Mouse (Mus musculus) neural tube, embryonic 14.5 days (tissue): ENCODE measurements around the gene Uqcc3. TPM values are rescaled to one million over a fixed set of nuclear protein-coding genes. Genes with fewer than 3 reads are reported as not detected.

ENCODE experiments used
- ATAC-seq: fragments of 200-750 bp; cut with Nextera tagmentation; 2 replicates; pipeline ENCODE4 v1.8.0; 2017; ENCODE audit warnings: low read depth, mild to moderate bottlenecking, moderate TSS enrichment, moderate library complexity
- H3K27ac ChIP-seq: fragments of 300-500 bp; sonication (generic); 2 replicates; pipeline ENCODE4 v1.5.1; 2014; ENCODE audit warnings: low read depth, mild to moderate bottlenecking, control low read depth, low read length, moderate library complexity, mixed read lengths
- H3K27me3 ChIP-seq: fragments of 300-500 bp; sonication (generic); 2 replicates; pipeline ENCODE4 v1.6.1; 2014; ENCODE audit warnings: low read length; ENCODE audit not compliant: control insufficient read depth, insufficient read depth
- H3K36me3 ChIP-seq: fragments of 300-500 bp; sonication (generic); 2 replicates; pipeline ENCODE4 v1.6.1; 2014; ENCODE audit warnings: low read length, mixed read lengths; ENCODE audit not compliant: control insufficient read depth, insufficient read depth
- H3K4me1 ChIP-seq: fragments of 300-500 bp; sonication (generic); 2 replicates; pipeline ENCODE4 v1.6.1; 2014; ENCODE audit warnings: low read length; ENCODE audit not compliant: control insufficient read depth, insufficient read depth
- H3K4me2 ChIP-seq: fragments of 300-500 bp; sonication (generic); 2 replicates; pipeline ENCODE4 v1.6.1; 2014; ENCODE audit warnings: mild to moderate bottlenecking, low read depth, low read length, control low read depth
- H3K4me3 ChIP-seq: fragments of 300-500 bp; sonication (generic); 2 replicates; pipeline ENCODE4 v1.5.1; 2014; ENCODE audit warnings: low read depth, low read length, control low read depth, mixed read lengths
- H3K9ac ChIP-seq: fragments of 300-500 bp; sonication (generic); replicated peaks from 2 replicates; pipeline ENCODE4 v1.6.1; 2014; ENCODE audit warnings: low read depth, mild to moderate bottlenecking, control low read depth, low read length, mixed read lengths
- H3K9me3 ChIP-seq: fragments of 300-500 bp; sonication (generic); 2 replicates; pipeline ENCODE4 v1.6.1; 2016; ENCODE audit warnings: low read length; ENCODE audit not compliant: control insufficient read depth
- WGBS: fragments of 180-500 bp; shearing (Covaris S2); extraction: QIAGEN DNeasy Blood & Tissue Kit; methylation state at CpG from one replicate; pipeline ENCODE4 v1.1.7; 2014; 5-methylcytosine and 5-hydroxymethylcytosine counted together
- polyA plus RNA-seq: library from polyadenylated mRNA; unstranded; fragments of >200 nt; fragmentation: Nextera tagmentation; extraction: Ambion mirVana; gene quantifications from 2 replicates; pipeline ENCODE4 v1.2.1, GENCODE M21; 2014

Gene Uqcc3
- polyA plus RNA-seq, 1 experiment from 2014 or later, result 64.1 TPM

GRCm38 (mm10) chr19:8920073-8920736 lies 39.5 kb upstream of the Uqcc3 start, which contains the start of gene B3gat3:
TSS of gene B3gat3 (plus strand) at chr19:8920374.
- H3K4me2 ChIP-seq, result peak within 1 kb of the TSS; percentile 84
- H3K27me3 ChIP-seq, result no peaks in the 10 kb centered on the region
- H3K9me3 ChIP-seq, result no peaks in the 10 kb centered on the region
- peak within 1 kb of the TSS; percentile 82 for H3K27ac ChIP-seq
- peak within 1 kb of the TSS; percentile 66 for H3K9ac ChIP-seq
- ATAC-seq, result peak; percentile 98
- WGBS, result 3% methylated on average over 44 of the region's 50 CpGs
- peak within 1 kb of the TSS; percentile 88 for H3K4me3 ChIP-seq
- peaks cover 12% of the 10 kb centered on the region for H3K36me3 ChIP-seq
- H3K4me1 ChIP-seq, result peaks cover 15% of the 10 kb centered on the region; the same call in 1 of the 2 replicates

GRCm38 (mm10) chr19:8919684-8920072 lies 39.0 kb upstream of the Uqcc3 start:
- Histone ChIP-seq H3K9me3 (no peaks in the 10 kb centered on the region), H3K4me1 (peaks cover 15% of the 10 kb centered on the region; the same call in 1 of the 2 replicates), H3K4me3 (peak overlapping the region; percentile 88), H3K4me2 (peak overlapping the region; percentile 84), H3K27me3 (no peaks in the 10 kb centered on the region), H3K9ac (peak overlapping the region; percentile 66; the same call in 1 of the 2 replicates), H3K36me3 (peaks cover 18% of the 10 kb centered on the region), H3K27ac (peak overlapping the region; percentile 82)
- 57% methylated on average over 6 of the region's 6 CpGs for WGBS
- ATAC-seq, result peak; percentile 16

GRCm38 (mm10) chr19:8919000-8919399 lies 38.3 kb upstream of the Uqcc3 start:
- no peaks in the 10 kb centered on the region for H3K27me3 ChIP-seq
- H3K27ac ChIP-seq, result no peak overlapping the region
- 95% methylated on average over 3 of the region's 3 CpGs for WGBS

GRCm38 (mm10) chr19:8914212-8914611 lies 33.5 kb upstream of the Uqcc3 start:
- no peak for ATAC-seq
- WGBS, result 94% methylated on average over 3 of the region's 3 CpGs
- no peaks in the 10 kb centered on the region for H3K27me3 ChIP-seq
- no peaks in the 10 kb centered on the region for H3K4me1 ChIP-seq
- no peaks in the 10 kb centered on the region for H3K9me3 ChIP-seq
- H3K27ac ChIP-seq, result no peak overlapping the region
- no peak overlapping the region for H3K4me2 ChIP-seq
- no peak overlapping the region for H3K9ac ChIP-seq
- peaks cover 60% of the 10 kb centered on the region for H3K36me3 ChIP-seq
- no peak overlapping the region for H3K4me3 ChIP-seq

More at GRCm38 (mm10) chr19:8919000-8919399, 38.3 kb upstream of the Uqcc3 start:
- peaks cover 22% of the 10 kb centered on the region for H3K36me3 ChIP-seq
- H3K9me3 ChIP-seq, result no peaks in the 10 kb centered on the region
- ATAC-seq, result no peak
- H3K4me3 ChIP-seq, result no peak overlapping the region
- no peak overlapping the region for H3K4me2 ChIP-seq
- peaks cover 15% of the 10 kb centered on the region; the same call in 1 of the 2 replicates for H3K4me1 ChIP-seq
- no peak overlapping the region for H3K9ac ChIP-seq

- Histone ChIP-seq H3K27ac (no peak overlapping the region), H3K9me3 (no peaks in the 10 kb centered on the region), H3K4me3 (no peak overlapping the region), H3K9ac (no peak overlapping the region), H3K4me1 (no peaks in the 10 kb centered on the region), H3K27me3 (no peaks in the 10 kb centered on the region), H3K36me3 (peaks cover 84% of the 10 kb centered on the region), H3K4me2 (no peak overlapping the region)
- ATAC-seq, result no peak
- 92% methylated on average over 5 of the region's 5 CpGs for WGBS
Measured at GRCm38 (mm10) chr19:8911810-8912209, 31.1 kb upstream of the Uqcc3 start.

GRCm38 (mm10) chr19:8908531-8908930 lies 27.8 kb upstream of the Uqcc3 start:
- Histone ChIP-seq H3K27ac (no peak overlapping the region), H3K4me1 (no peaks in the 10 kb centered on the region), H3K27me3 (no peaks in the 10 kb centered on the region), H3K4me2 (no peak overlapping the region), H3K36me3 (peaks cover 88% of the 10 kb centered on the region), H3K4me3 (no peak overlapping the region), H3K9me3 (no peaks in the 10 kb centered on the region), H3K9ac (no peak overlapping the region)
- ATAC-seq, result no peak
- 89% methylated on average over 6 of the region's 6 CpGs for WGBS

- H3K36me3 ChIP-seq, result peaks cover 49% of the 10 kb centered on the region
- no peak overlapping the region for H3K4me3 ChIP-seq
- 96% methylated on average over 5 of the region's 5 CpGs for WGBS
- no peaks in the 10 kb centered on the region for H3K27me3 ChIP-seq
- H3K4me1 ChIP-seq, result peaks cover 10% of the 10 kb centered on the region; the same call in 1 of the 2 replicates
- no peak for ATAC-seq
- no peak overlapping the region for H3K9ac ChIP-seq
- H3K27ac ChIP-seq, result no peak overlapping the region
- H3K4me2 ChIP-seq, result no peak overlapping the region
- no peaks in the 10 kb centered on the region for H3K9me3 ChIP-seq
Measured at GRCm38 (mm10) chr19:8903412-8903811, 22.7 kb upstream of the Uqcc3 start.

- H3K36me3 ChIP-seq, result peaks cover 17% of the 10 kb centered on the region
- 53% methylated on average over 3 of the region's 3 CpGs for WGBS
- H3K27me3 ChIP-seq, result no peaks in the 10 kb centered on the region
- peak overlapping the region; percentile 77 for H3K4me2 ChIP-seq
- no peak for ATAC-seq
- no peak overlapping the region for H3K27ac ChIP-seq
- H3K4me3 ChIP-seq, result peak overlapping the region; percentile 76
- peaks cover 20% of the 10 kb centered on the region for H3K4me1 ChIP-seq
- no peaks in the 10 kb centered on the region for H3K9me3 ChIP-seq
- H3K9ac ChIP-seq, result peak overlapping the region; percentile 46; the same call in 1 of the 2 replicates
Measured at GRCm38 (mm10) chr19:8899079-8899478, 18.4 kb upstream of the Uqcc3 start.

- H3K4me2 ChIP-seq, result peak overlapping the region; percentile 77
- no peak for ATAC-seq
- 11% methylated on average over 13 of the region's 13 CpGs for WGBS
- H3K4me3 ChIP-seq, result peak overlapping the region; percentile 76
- H3K4me1 ChIP-seq, result peaks cover 20% of the 10 kb centered on the region
- H3K9ac ChIP-seq, result peak overlapping the region; percentile 46
- no peaks in the 10 kb centered on the region for H3K9me3 ChIP-seq
- H3K36me3 ChIP-seq, result peaks cover 15% of the 10 kb centered on the region
- H3K27ac ChIP-seq, result peak overlapping the region; percentile 81
- no peaks in the 10 kb centered on the region for H3K27me3 ChIP-seq
Measured at GRCm38 (mm10) chr19:8898576-8898975, 17.9 kb upstream of the Uqcc3 start.
